Mouse (Mus musculus) bone marrow macrophage, adult 2 months (primary cell): ENCODE results near the gene Txn1. TPM values are rescaled to one million over a fixed set of nuclear protein-coding genes. Genes with fewer than 3 reads are reported as not detected.

ENCODE experiments used
- H3K27ac ChIP-seq: 2 replicates; pipeline ENCODE4 v1.5.1; 2012; ENCODE audit warnings: low read depth, low read length; ENCODE audit not compliant: insufficient read depth
- H3K4me1 ChIP-seq: 2 replicates; pipeline ENCODE4 v1.6.1; 2012; ENCODE audit warnings: low read length; ENCODE audit not compliant: control insufficient read depth, insufficient read depth
- H3K4me3 ChIP-seq: 2 replicates; pipeline ENCODE4 v1.5.1; 2012; ENCODE audit warnings: mild to moderate bottlenecking, low read length, moderate library complexity; ENCODE audit not compliant: insufficient read depth
- CTCF ChIP-seq: IDR thresholded peaks from 2 replicates; pipeline ENCODE4 v1.5.1; 2012; ENCODE audit warnings: low read depth, mild to moderate bottlenecking, low read length, moderate library complexity
- POLR2A ChIP-seq: IDR thresholded peaks from 2 replicates; pipeline ENCODE4 v1.6.1; 2012; ENCODE audit warnings: mild to moderate bottlenecking, low read depth, low read length, borderline replicate concordance
- polyA plus RNA-seq: library from polyadenylated mRNA; stranded (reverse); fragments of >200 nt; gene quantifications from 2 replicates; pipeline ENCODE4 v1.2.4, GENCODE M21; 2012; ENCODE audit not compliant: missing spikeins, insufficient read depth, insufficient read length

Gene Txn1
- polyA plus RNA-seq, 1 experiment = 298 TPM

GRCm38 (mm10) chr4:57958098-57958497, 1.9 kb upstream of the Txn1 start:
- Histone ChIP-seq H3K4me3 (peak overlapping the region; percentile 72; the same call in 1 of the 2 replicates), H3K27ac (no peak overlapping the region; the same call in 1 of the 2 replicates), H3K4me1 (peaks cover 29% of the 10 kb centered on the region)
- no peak for TF ChIP-seq CTCF
- TF ChIP-seq POLR2A = no peak

DNA sequence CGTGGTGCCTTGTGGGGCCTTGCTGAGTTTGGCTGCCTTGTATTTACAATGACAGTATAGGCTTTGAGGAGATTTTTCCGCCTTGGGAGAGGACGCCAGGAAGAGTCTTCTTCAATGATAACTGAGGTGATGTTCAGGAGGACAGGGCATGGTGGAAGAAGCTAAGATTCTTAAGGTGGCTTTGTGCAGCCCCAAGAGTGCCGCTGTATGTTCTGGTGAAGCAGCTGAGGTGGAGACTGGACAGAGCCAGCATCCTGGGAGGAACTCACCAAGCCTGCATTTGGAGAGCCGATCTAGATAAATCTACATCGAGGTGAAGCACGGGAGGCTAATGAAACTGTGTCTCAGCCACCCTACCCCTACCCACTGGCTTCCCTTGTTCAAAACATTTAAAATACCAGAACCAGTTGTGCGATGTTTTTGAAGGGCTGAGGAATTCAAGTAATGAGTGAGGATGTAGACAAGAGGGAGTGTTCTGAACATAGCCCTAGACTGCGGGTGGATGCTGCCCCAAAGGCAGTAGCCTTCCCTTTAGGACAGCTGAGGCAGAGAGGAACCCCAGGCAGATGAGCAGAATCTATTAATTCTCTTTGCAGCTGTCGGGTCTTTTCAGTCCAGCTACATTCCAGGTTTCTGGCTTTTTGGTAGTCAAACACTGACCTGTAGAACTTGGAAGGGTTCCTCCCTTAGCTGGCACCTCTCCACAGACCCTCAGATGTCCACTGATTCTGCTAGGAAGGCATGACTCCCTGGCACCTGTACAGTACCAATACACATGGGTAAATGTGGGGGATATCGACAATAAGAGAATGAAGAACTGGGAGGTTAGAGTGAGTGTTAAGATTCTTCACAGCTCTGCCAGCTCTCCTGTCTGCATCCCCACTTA, 1.2 kb upstream of the Txn1 start:
- peak overlapping the region; percentile 72 for H3K4me3 ChIP-seq
- H3K27ac ChIP-seq = peak overlapping the region; percentile 99
- peaks cover 32% of the 10 kb centered on the region for H3K4me1 ChIP-seq
- TF ChIP-seq POLR2A = no peak
- TF ChIP-seq CTCF = no peak

DNA sequence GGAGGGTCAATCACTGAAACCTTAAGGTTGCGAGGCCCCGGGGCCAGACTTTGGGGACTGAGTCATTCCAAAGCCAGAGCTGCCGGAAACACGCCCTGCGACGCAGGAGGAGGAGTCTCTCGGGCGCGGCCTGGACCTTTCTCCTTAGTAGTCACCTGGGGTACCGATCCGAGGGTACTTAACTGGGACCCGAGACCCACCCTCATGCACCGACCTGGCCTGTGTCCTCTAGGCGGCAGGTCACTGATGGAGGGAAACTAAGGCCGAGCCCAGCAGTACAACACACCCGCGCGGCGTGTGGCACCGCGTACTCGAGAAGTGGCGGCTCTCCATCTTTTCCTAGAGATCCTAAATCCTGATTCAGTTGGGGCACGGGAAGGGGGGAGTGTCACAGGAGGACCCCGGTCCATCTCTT, 660 bp downstream of the Txn1 start:
- Histone ChIP-seq H3K4me1 (peaks cover 38% of the 10 kb centered on the region), H3K27ac (peak overlapping the region; percentile 73), H3K4me3 (peak overlapping the region; percentile 77)
- TF ChIP-seq CTCF (no peak), POLR2A (no peak)

GRCm38 (mm10) chr4:57954991-57955390, 1.2 kb downstream of the Txn1 start:
- TF ChIP-seq CTCF = no peak
- TF ChIP-seq POLR2A = no peak
- H3K27ac ChIP-seq = peak overlapping the region; percentile 73; the same call in 1 of the 2 replicates
- H3K4me3 ChIP-seq = peak overlapping the region; percentile 77
- H3K4me1 ChIP-seq = peaks cover 43% of the 10 kb centered on the region

GRCm38 (mm10) chr4:57954580-57954979, 1.6 kb downstream of the Txn1 start:
- H3K27ac ChIP-seq = no peak overlapping the region
- TF ChIP-seq POLR2A (no peak), CTCF (no peak)
- H3K4me1 ChIP-seq = peaks cover 44% of the 10 kb centered on the region
- H3K4me3 ChIP-seq = peak overlapping the region; percentile 77

DNA sequence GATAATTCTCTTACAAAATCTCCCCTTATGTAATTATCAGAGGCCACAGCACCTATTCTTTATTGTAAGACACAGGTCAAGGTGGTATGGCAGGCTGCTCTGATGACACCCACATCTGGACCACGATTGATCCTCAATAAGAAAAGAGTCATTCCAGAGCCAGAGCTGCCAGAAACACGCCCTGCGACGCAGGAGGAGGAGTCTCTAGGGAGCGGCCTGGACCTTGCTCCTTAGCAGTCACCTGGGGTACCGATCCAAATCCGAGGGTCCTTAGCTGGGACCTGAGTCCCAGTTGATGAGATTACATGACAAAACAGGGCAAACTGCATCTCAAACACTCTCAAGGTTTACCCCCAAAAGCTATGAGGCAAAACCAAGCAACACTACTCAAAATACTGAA, 2.4 kb downstream of the Txn1 start:
- Histone ChIP-seq H3K27ac (no peak overlapping the region), H3K4me3 (no peak overlapping the region), H3K4me1 (peaks cover 41% of the 10 kb centered on the region)
- TF ChIP-seq CTCF (no peak), POLR2A (no peak)

DNA sequence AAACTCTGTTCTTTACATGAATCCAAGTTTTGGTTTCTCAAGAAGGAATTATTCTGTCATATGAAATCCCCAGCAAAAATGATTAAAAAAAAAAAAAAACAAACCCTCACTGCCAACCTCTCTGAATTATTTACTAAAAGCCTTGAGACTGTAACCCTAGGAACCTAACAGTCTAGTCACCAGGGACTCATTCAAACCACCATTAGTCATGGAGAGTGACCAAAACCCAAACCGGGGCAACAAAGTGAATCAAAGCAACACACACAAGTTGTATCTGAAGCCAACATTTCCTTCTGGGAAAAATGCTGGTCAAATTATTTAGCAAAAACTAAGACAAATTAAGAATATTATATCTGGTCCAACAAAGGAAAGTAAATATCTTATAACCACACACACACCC, 3.3 kb downstream of the Txn1 start:
- no peak overlapping the region for H3K27ac ChIP-seq
- no peak overlapping the region for H3K4me3 ChIP-seq
- peaks cover 37% of the 10 kb centered on the region for H3K4me1 ChIP-seq
- TF ChIP-seq CTCF (no peak), POLR2A (no peak)

DNA sequence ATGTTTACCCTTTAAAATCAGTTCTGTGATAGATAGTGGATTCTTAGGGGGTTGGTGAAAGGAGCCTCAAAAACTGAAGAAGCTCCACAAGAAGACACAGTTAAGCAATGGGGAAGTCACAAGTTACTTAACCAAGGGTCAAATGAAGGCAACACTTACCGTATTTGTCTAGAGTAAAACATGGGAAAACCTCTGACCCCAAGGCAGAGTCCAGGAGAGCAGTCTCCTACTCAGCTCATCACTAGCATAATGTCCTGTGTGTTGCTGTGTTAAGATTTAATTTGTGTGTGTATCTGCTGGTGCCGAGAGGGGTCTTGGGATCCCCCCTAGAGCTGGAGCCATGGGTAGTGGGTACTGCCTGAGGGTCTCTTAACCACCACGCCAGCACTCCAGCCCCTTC, 3.8 kb downstream of the Txn1 start:
- H3K4me3 ChIP-seq = no peak overlapping the region
- TF ChIP-seq CTCF (no peak), POLR2A (no peak)
- H3K4me1 ChIP-seq = peaks cover 35% of the 10 kb centered on the region
- H3K27ac ChIP-seq = no peak overlapping the region

DNA sequence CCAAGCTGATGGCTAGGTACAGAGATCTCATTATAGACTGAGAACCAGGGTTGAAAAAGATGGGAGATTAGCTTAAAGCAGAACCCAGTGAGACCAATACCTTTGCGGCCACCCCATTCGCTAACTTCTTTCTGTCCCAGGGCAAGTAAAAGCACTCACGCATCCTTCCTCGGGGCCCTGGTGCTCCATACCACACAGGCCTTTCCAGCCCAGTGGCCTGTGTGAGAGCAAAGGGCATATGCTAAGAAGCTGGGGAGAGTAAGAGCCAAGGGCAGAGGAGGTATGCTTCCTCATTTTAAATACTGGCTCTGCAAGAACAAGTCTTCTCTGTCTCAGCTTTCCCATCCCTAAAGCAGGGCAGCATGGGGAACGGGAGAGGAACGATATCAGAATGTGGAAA, 6.3 kb downstream of the Txn1 start:
- TF ChIP-seq CTCF (no peak), POLR2A (no peak)
- H3K27ac ChIP-seq = no peak overlapping the region
- peaks cover 35% of the 10 kb centered on the region for H3K4me1 ChIP-seq
- H3K4me3 ChIP-seq = no peak overlapping the region

DNA sequence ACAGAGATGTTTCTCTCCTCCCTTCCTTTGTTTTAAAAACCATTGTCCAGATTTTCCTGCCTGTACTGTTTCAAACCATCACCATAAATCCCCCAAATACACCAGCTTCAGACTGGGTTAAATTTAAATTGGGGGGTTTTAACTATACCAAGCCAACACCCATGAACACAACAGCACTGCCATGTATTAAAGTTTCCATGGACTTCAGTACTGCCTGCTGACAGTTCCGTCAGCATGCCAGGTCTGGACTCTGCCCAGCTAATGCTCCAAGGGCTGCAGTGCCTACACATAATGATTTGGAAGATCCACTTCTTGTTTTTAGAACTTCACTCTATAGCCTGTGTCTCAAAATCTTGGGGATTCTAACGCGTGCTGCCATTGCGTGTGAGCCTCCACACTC, 8.7 kb downstream of the Txn1 start:
- Histone ChIP-seq H3K4me3 (no peak overlapping the region), H3K4me1 (peaks cover 21% of the 10 kb centered on the region), H3K27ac (no peak overlapping the region)
- TF ChIP-seq CTCF (no peak), POLR2A (no peak)

GRCm38 (mm10) chr4:57947036-57947435, 9.2 kb downstream of the Txn1 start:
- Histone ChIP-seq H3K4me1 (peaks cover 18% of the 10 kb centered on the region), H3K4me3 (no peak overlapping the region), H3K27ac (no peak overlapping the region)
- TF ChIP-seq CTCF (no peak), POLR2A (no peak)
